Comparison of ENCODE assay signal across 18 mouse cellular contexts in the genomic region with DNA sequence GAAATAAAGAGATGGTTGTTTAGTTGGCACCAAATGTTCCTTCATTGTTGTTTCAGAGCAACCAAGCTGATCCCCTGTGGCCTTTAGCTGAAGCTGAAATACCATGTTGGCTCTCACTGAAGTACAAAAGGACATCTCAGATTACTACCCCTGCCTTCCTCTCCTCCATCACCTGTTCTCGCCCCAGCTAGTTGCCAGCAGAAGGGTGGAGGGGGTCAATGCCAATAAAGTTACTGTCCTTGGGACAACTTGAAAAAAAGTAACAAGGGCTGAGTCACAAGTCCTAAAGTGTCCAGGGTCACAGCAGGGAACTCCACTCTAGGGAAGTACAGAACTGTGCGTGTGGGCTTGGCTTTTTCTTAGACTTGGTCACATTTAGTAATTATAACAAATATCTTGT.
DNase-seq lines count a peak whose midpoint lies in the region.
"Had no signal": no experiment of that assay in that cellular context is flagged by ENCODE, and none has a peak within 500 bp of the region (broad histone marks: within the 10 kb centered on the region; RNA-seq: fewer than 3 reads in every experiment).

No protein-coding gene starts in this region.

- intact Hi-C loops in heart, postnatal 10 days (cut with DNase I): no loop called here

- peak; percentile 18 for DNase-seq in adrenal gland, adult 2 months
- DNase-seq in adrenal gland, postnatal 10 days: no peak
- DNase-seq in gastrocnemius, adult 18-20 months (ENCODE audit: low spot score): peak; percentile 58
- DNase-seq in gastrocnemius, postnatal 4 days (ENCODE audit: low spot score in 2 of 2): no peak
- DNase-seq in heart, adult 11 months: peak; percentile 62
- DNase-seq in heart, postnatal 10 days: no peak
- peak; percentile 39 for DNase-seq in skeletal muscle tissue, adult 2 months (ENCODE audit: low read depth, low spot score)
- DNase-seq: B cell, adult 2 months; cerebellum, adult 11-12 months; cerebellum, adult 8-10 months; cerebellum, postnatal 10 days; cerebellum, postnatal 36 days; embryo, embryonic 11 days; heart, adult 18-20 months; heart, postnatal 14 days; heart, postnatal 4 days; kidney, adult 18-20 months; kidney, adult 9 months had no signal

Comparison
In these comparisons a context has a peak if more than half of its experiments do, and no peak if none do; other contexts are left out.
1. DNase-seq: peak in adrenal gland, adult 2 months (single experiment), gastrocnemius, adult 18-20 months (single experiment), heart, adult 11 months (single experiment) and skeletal muscle tissue, adult 2 months (single experiment); none in adrenal gland, postnatal 10 days (single experiment), gastrocnemius, postnatal 4 days (0 of 2) and heart, postnatal 10 days (0 of 2).